Mouse (Mus musculus) ES-Bruce4 (cell line): Measurements from ENCODE around the gene D17Wsu92e.

Experiments
- CTCF ChIP-seq: IDR thresholded peaks from one replicate; pipeline ENCODE4 v1.8.1; 2011; ENCODE audit warnings: low read depth, low read length
- POLR2A ChIP-seq: IDR thresholded peaks from one replicate; pipeline ENCODE4 v1.8.1; 2011; ENCODE audit warnings: low read length; ENCODE audit not compliant: insufficient read depth

- TF ChIP-seq CTCF = no peak
- no peak for TF ChIP-seq POLR2A
These were observed 27.9 kb upstream of the D17Wsu92e start for GRCm38 (mm10) chr17:27848351-27848750.
